Mouse (Mus musculus): ENCODE measurements around the gene Dph2. TPM values are rescaled to one million over a fixed set of nuclear protein-coding genes. Genes with fewer than 3 reads are reported as not detected.

The Dph2 gene
- total RNA-seq, 2 experiments from 2014 or later = 9.0 to 9.1 TPM

DNA sequence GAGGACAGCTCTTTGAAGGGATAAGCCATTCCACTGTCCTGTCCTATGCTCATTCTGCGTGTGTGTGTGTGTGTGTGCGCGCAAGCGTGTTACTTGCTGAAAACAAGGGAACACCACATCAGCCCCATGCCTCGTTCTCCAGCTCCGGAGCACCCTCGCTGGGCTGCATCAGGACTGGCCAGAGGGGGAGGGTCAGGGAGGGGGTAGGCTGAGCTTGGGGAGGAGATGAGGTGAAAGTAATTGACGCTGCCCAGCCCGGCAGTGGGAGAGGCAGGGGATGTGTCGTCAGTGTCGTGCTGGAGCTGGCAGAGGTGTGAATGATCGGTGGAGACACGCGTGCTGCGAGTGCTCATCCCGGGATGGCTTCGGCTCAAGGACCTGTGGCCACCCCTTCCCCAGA, 42.8 kb downstream of the Dph2 start:
- DNase-seq (ENCODE audit: low spot score in 2 of 2) = no peak
- intact Hi-C loops (cut with DNase I) = no loop called here

GRCm38 (mm10) chr4:117847011-117847410, 44.8 kb downstream of the Dph2 start:
- intact Hi-C loops (cut with DNase I) = no loop called here
- peak; percentile 45 to 51 for DNase-seq (ENCODE audit: low spot score in 2 of 2)

DNA sequence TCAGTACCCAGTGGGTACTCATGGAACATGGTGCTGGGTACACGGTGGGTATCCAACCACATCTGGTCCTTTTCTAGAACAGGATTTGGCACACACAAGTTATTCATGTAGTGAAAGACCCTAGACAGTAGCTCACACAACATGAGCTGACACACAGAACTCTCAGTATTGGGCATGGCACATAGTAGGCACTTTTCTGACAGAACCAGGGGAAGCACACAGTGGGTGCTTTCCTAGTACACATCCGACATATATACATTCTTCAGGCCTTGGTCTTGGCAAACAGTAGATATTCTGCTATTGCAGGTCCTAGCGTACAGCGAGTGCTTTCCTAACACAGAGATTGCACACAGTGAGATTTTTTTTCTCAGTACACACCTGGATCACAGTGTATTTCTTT, 45.6 kb downstream of the Dph2 start:
- intact Hi-C loops (cut with DNase I) = no loop called here
- DNase-seq (ENCODE audit: low spot score in 2 of 2) = no peak

- DNase-seq (ENCODE audit: low spot score in 2 of 2) = no peak
- intact Hi-C loops (cut with DNase I) = no loop called here
Measured at GRCm38 (mm10) chr4:117845316-117845715, 46.5 kb downstream of the Dph2 start.

DNA sequence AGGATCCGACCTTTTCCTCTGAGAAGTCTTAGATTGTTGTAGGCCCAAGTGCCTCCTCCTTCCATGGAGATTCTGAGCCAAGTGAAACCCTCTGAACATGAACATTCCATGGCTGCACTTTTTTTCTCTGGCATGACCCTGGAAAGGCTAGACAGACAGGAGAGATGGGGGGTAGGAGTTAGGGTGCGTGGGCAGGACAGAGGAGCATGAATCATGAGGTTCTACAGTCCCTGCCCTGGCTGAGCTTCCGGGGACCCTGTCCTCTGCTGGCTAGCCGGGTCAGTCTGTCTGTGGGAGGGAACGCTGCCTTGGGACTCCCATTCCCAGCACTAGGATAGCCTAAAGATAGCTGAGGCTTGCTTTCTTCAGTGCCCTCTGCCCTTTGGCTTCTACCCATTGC, 47.4 kb downstream of the Dph2 start:
- no peak for DNase-seq (ENCODE audit: low spot score in 2 of 2)
- intact Hi-C loops (cut with DNase I) = no loop called here

- intact Hi-C loops (cut with DNase I) = no loop called here
Measured at GRCm38 (mm10) chr4:117843101-117843500, 48.7 kb downstream of the Dph2 start.

GRCm38 (mm10) chr4:117841566-117841965, 50.3 kb downstream of the Dph2 start:
- no peak for DNase-seq (ENCODE audit: low spot score in 2 of 2)
- intact Hi-C loops (cut with DNase I) = no loop called here

More at GRCm38 (mm10) chr4:117843101-117843500, 48.7 kb downstream of the Dph2 start:
- DNase-seq (ENCODE audit: low spot score in 2 of 2) = no peak

GRCm38 (mm10) chr4:117840821-117841220, 51.0 kb downstream of the Dph2 start:
- no peak for DNase-seq (ENCODE audit: low spot score in 2 of 2)
- intact Hi-C loops (cut with DNase I) = no loop called here

GRCm38 (mm10) chr4:117839366-117839765, 52.5 kb downstream of the Dph2 start:
- intact Hi-C loops (cut with DNase I) = loop anchor here (10.0 kb wide), 1 partner anchor 245 kb away; no protein-coding TSS in a partner anchor
- no peak for DNase-seq (ENCODE audit: low spot score in 2 of 2)

Other genes with a start within 250 kb of the Dph2 start
- gene Dmap1, start 209.8 kb downstream of the Dph2 start, total RNA-seq (2021) = 10 to 100 TPM; 35.9 to 36.0 TPM
- gene Gm12845, start 167.6 kb downstream of the Dph2 start, total RNA-seq (2021) = not detected
- not detected for gene Klf17, start 126.4 kb downstream of the Dph2 start, total RNA-seq (2021)
- 10 to 100 TPM; 32.4 to 33.5 TPM for gene Slc6a9, start 57.5 kb downstream of the Dph2 start, total RNA-seq (2021)
- 1 to 10 TPM; 2.1 to 2.8 TPM for gene Ccdc24, start 19.5 kb downstream of the Dph2 start, total RNA-seq (2021)
- 100 to 1,000 TPM; 136 to 144 TPM for gene B4galt2, start 8.5 kb downstream of the Dph2 start, total RNA-seq (2021)
- 100 to 1,000 TPM; 486 to 488 TPM for gene Atp6v0b, start 4.7 kb downstream of the Dph2 start, total RNA-seq (2021)
- gene Ipo13, start 23.0 kb upstream of the Dph2 start, total RNA-seq (2021) = 100 to 1,000 TPM; 124 to 125 TPM
- 1 to 10 TPM; 1.8 to 2.3 TPM for gene Artn, start 37.7 kb upstream of the Dph2 start, total RNA-seq (2021)
- gene St3gal3, start 242.9 kb upstream of the Dph2 start, total RNA-seq (2021) = 10 to 100 TPM; 41.4 to 45.3 TPM